Mouse (Mus musculus) stomach, postnatal 0 days (tissue): ENCODE measurements at regions not wholly inside any gene's neighbourhood (a gene's known extent, or its start where the extent isn't known, plus 50 kb on each side); places are given as distances from the start of the nearest gene placed in this dataset.

Experiments used
- ATAC-seq: fragments of 200-750 bp; cut with Nextera tagmentation; 2 replicates; pipeline ENCODE4 v1.8.0; 2017; ENCODE audit not compliant: low FRiP score, low TSS enrichment
- DNase-seq: peaks from one replicate; pipeline ENCODE4 v3.0.0-alpha.2; 2016; ENCODE audit warnings: low spot score
- H3K27ac ChIP-seq: fragments of 300-500 bp; sonication (generic); replicated peaks from 2 replicates; pipeline ENCODE4 v1.5.1; 2014; ENCODE audit warnings: mild to moderate bottlenecking, control low read depth
- H3K27me3 ChIP-seq: fragments of 300-500 bp; sonication (generic); 2 replicates; pipeline ENCODE4 v1.6.1; 2014; ENCODE audit warnings: low read length; ENCODE audit not compliant: control insufficient read depth, insufficient read depth
- H3K36me3 ChIP-seq: fragments of 300-500 bp; sonication (generic); 2 replicates; pipeline ENCODE4 v1.6.1; 2014; ENCODE audit warnings: low read length, mixed read lengths; ENCODE audit not compliant: control insufficient read depth, insufficient read depth
- H3K4me1 ChIP-seq: fragments of 300-500 bp; sonication (generic); replicated peaks from 2 replicates; pipeline ENCODE4 v1.6.1; 2014; ENCODE audit warnings: antibody characterized with exemption; ENCODE audit not compliant: control insufficient read depth, insufficient read depth
- H3K4me2 ChIP-seq: fragments of 300-500 bp; sonication (generic); replicated peaks from 2 replicates; pipeline ENCODE4 v1.6.1; 2014; ENCODE audit warnings: low read depth, mild to moderate bottlenecking, control low read depth, moderate library complexity
- H3K4me3 ChIP-seq: fragments of 300-500 bp; sonication (generic); 2 replicates; pipeline ENCODE4 v1.5.1; 2014; ENCODE audit warnings: low read depth, low read length, control low read depth
- H3K9ac ChIP-seq: fragments of 300-500 bp; sonication (generic); 2 replicates; pipeline ENCODE4 v1.6.1; 2014; ENCODE audit warnings: mild to moderate bottlenecking, low read length, control low read depth, mixed read lengths
- H3K9me3 ChIP-seq: fragments of 300-500 bp; sonication (generic); 2 replicates; pipeline ENCODE4 v1.6.1; 2016; ENCODE audit warnings: low read length; ENCODE audit not compliant: control insufficient read depth
- CTCF ChIP-seq: IDR thresholded peaks from 2 replicates; pipeline ENCODE4 v1.5.1; 2016; ENCODE audit warnings: antibody characterized with exemption, low read depth, mild to moderate bottlenecking, moderate library complexity
- EP300 ChIP-seq: optimal IDR thresholded peaks from 2 replicates; pipeline ENCODE3; 2016; ENCODE audit warnings: antibody characterized with exemption
- WGBS: fragments of 180-500 bp; shearing (Covaris S2); extraction: QIAGEN DNeasy Blood & Tissue Kit; methylation state at CpG from one replicate; pipeline ENCODE4 v1.1.7; 2014; 5-methylcytosine and 5-hydroxymethylcytosine counted together

DNA sequence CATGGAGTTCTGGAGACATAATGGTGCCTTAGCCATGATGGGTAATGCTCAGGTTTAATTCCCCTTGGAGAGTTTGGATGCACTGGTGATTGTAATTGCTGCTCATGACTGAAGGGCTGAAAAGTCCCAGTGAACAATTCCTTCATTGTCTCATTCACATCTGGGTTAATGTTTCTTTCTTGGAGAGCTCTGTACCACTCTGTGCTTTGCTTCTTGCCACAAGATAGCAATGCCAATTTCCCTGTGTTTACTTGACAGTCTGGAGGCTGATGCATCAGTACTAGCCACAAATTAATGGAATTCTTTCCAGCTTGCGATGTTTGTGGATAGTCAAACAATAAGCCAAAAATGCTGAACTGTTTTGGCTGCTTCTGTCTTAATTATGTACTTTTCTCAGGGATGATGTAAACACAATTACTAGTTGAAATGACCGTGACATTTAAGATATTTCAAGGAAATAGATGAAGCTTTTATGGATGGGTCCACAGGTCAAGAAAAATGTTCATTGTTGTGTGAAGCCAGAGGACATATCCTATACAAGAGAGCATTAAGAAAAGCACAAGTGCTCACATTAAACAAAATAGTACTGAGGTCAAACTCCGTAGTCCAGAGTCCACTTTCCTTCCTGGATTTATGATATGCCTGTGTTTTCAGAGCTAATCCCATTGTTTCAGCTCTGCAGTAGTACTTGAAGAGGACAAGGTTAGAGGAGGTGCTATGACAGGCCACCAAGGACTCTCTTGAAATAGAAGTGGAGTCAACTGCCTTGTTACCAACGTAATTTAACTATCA lies 198.1 kb downstream of the Bmp2 start:
- no peak overlapping the region for H3K4me2 ChIP-seq
- DNase-seq (no peak), ATAC-seq (no peak)
- H3K27me3 ChIP-seq, result no peaks in the 10 kb centered on the region
- TF ChIP-seq EP300 (no peak), CTCF (no peak)
- 54% methylated on average over 4 of the region's 4 CpGs for WGBS
- H3K9me3 ChIP-seq, result no peaks in the 10 kb centered on the region
- H3K9ac ChIP-seq, result no peak overlapping the region
- H3K36me3 ChIP-seq, result no peaks in the 10 kb centered on the region
- H3K4me1 ChIP-seq, result no peaks in the 10 kb centered on the region
- H3K4me3 ChIP-seq, result no peak overlapping the region
- H3K27ac ChIP-seq, result no peak overlapping the region

DNA sequence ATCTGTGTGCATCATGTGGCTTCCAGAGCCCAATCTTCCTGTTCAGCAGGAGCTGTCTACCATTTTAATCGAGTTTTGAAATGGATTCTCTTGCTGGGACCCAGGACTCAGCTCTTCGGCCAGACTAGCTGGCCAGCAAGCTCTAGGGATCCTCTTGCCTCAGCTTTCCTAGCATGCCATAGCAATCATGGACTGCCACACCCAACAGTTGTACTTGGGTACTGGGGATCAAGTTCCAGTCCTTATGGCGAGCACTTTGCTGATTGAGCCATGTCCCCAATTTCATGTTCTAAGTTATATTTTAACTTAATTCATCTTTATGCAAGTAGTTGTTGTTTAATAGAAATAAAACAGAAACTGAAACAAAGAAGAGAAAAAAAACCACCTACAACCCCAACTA lies 202.1 kb downstream of the Bmp2 start:
- 85% methylated on average over 3 of the region's 3 CpGs for WGBS
- ATAC-seq, result no peak
- Histone ChIP-seq H3K27ac (no peak overlapping the region), H3K27me3 (no peaks in the 10 kb centered on the region), H3K4me3 (no peak overlapping the region), H3K9ac (no peak overlapping the region), H3K4me1 (no peaks in the 10 kb centered on the region), H3K4me2 (no peak overlapping the region), H3K36me3 (no peaks in the 10 kb centered on the region), H3K9me3 (no peaks in the 10 kb centered on the region)
- DNase-seq, result no peak
- TF ChIP-seq EP300, result no peak
- TF ChIP-seq CTCF, result no peak

DNA sequence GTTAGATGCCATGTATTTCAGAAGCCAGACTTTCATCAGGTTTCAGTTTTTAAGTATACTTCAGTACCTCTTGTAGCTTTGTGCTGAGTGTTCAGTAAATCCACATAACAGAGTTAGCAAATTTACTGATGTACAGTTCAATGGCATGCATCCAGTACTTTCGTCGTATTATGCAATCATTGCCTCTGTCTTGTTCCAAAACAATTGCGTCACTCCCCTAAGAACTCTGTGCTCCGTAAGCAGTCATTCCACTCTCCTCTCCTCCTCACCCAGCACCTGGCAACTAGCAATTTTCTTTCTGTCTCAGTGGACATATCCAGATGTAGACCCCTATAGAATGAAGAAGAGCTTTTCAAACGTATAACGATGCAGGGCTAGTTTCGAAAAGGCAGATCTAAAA lies 209.5 kb downstream of the Bmp2 start:
- Histone ChIP-seq H3K36me3 (no peaks in the 10 kb centered on the region), H3K27ac (no peak overlapping the region), H3K4me2 (no peak overlapping the region), H3K27me3 (no peaks in the 10 kb centered on the region), H3K9ac (no peak overlapping the region), H3K4me1 (peaks cover 2% of the 10 kb centered on the region), H3K4me3 (no peak overlapping the region), H3K9me3 (no peaks in the 10 kb centered on the region)
- DNase-seq (no peak), ATAC-seq (no peak; the same call in 1 of the 2 replicates)
- TF ChIP-seq CTCF, result no peak
- TF ChIP-seq EP300, result no peak
- 34% methylated on average over 7 of the region's 7 CpGs for WGBS

DNA sequence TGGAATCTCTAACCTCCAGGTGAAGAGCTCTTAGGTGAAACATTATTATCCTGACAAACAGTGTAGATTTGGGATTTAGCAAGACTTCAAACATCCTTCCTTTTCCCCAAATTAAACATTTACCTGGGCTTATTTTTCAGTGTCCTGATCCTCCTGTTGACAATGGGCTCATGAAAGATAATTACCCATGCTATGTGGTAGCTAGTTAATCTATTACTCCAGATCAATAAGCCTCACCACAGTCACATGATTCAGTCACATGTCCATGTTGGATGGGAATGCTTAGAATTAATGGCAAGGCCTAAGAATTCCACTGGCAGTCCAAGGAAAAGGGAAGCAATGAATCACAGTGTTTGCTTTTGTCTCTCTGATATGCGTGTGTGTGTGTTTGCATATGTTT lies 216.6 kb downstream of the Bmp2 start:
- no peak for DNase-seq
- ATAC-seq, result no peak
- Histone ChIP-seq H3K4me1 (no peaks in the 10 kb centered on the region), H3K9ac (no peak overlapping the region), H3K9me3 (no peaks in the 10 kb centered on the region), H3K36me3 (no peaks in the 10 kb centered on the region), H3K27ac (no peak overlapping the region), H3K27me3 (no peaks in the 10 kb centered on the region), H3K4me2 (no peak overlapping the region), H3K4me3 (no peak overlapping the region)
- WGBS, result 55% methylated on average over 1 of the region's 1 CpGs
- no peak for TF ChIP-seq CTCF
- TF ChIP-seq EP300, result no peak

DNA sequence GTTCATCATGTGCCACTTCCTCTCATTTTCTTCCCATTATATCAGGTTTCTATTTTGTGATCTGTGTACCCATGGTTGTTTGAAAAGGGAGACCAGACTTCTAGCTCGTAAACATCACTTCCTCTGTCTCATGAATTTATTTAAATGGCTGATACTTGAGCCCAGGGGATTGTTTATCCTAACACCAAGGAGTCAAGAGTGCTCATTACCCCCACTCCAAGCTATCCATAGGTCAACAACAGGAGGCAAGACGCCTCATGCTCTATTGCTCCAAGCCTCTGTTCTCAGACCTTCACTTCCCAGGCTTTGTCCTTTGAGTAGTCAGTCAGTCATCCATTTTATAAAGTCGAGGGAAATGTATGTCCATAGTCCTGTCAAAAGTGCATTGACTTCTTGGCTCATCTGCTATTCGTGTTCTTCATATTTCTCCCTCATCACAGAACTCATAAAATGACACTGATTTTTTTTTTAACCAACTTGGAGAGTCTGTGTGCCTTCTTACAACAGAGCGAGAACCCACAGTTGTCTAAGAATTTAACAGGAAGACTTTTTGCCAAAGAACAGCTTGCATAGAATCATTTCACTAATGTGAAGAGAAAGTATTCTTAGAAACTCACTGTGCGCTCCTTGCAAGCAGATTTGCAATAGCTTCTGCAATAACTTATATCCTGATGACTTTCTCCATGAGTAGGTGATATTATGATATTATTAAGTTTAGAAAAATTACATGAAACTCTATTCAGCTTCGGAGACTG lies 231.8 kb downstream of the Bmp2 start:
- TF ChIP-seq EP300, result no peak
- TF ChIP-seq CTCF, result no peak
- Histone ChIP-seq H3K4me2 (no peak overlapping the region), H3K9ac (no peak overlapping the region), H3K4me3 (no peak overlapping the region), H3K36me3 (no peaks in the 10 kb centered on the region), H3K27ac (no peak overlapping the region), H3K27me3 (no peaks in the 10 kb centered on the region), H3K4me1 (no peaks in the 10 kb centered on the region), H3K9me3 (no peaks in the 10 kb centered on the region)
- WGBS, result 65% methylated on average over 7 of the region's 7 CpGs
- ATAC-seq (no peak), DNase-seq (no peak)

DNA sequence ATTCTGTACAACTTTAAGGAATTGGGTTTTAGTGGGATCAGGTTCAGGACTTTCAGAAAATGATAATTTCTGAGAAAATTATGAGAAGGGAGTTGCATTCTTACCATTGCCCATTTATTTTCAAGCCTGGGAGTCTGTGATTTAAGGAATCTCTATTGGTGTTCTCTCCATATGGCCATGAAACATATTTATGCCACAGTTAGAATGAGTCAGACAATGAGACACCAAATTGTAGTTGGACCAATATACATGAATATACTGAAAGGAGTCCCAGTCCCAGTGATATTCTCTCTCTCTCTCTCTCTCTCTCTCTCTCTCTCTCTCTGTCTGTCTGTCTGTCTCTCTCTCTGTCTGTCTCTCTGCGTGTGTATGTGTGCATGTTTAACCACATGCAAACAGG lies 239.1 kb downstream of the Bmp2 start:
- no peaks in the 10 kb centered on the region for H3K36me3 ChIP-seq
- DNase-seq, result no peak
- 64% methylated on average over 1 of the region's 1 CpGs for WGBS
- no peaks in the 10 kb centered on the region for H3K4me1 ChIP-seq
- TF ChIP-seq EP300 (no peak), CTCF (no peak)
- no peak for ATAC-seq
- no peak overlapping the region for H3K4me3 ChIP-seq
- no peaks in the 10 kb centered on the region for H3K27me3 ChIP-seq
- no peak overlapping the region for H3K4me2 ChIP-seq
- H3K9me3 ChIP-seq, result no peaks in the 10 kb centered on the region
- H3K9ac ChIP-seq, result no peak overlapping the region
- no peak overlapping the region for H3K27ac ChIP-seq
